Comparison of ENCODE assay signal across 26 mouse cellular contexts in genomic region chr1:59180003-59180402, GRCm38 (mm10). TPM values are rescaled to one million over a fixed set of nuclear protein-coding genes. Genes with fewer than 3 reads are reported as not detected.
DNase-seq lines count a peak whose midpoint lies in the region; TF ChIP-seq lines count a peak whose summit lies in the region.
"Had no signal": no experiment of that assay in that cellular context is flagged by ENCODE, and none has a peak within 500 bp of the region (broad histone marks: within the 10 kb centered on the region; RNA-seq: fewer than 3 reads in every experiment).

No protein-coding gene starts in this region.

- no peaks in the 10 kb centered on the region for H3K79me2 ChIP-seq in CH12.LX (replicated peaks; ENCODE audit: control insufficient read depth, extremely low read depth, insufficient read depth, poor library complexity, severe bottlenecking)

- TF ChIP-seq RAD21 in CH12.LX (IDR thresholded peaks at IDR 0.05; ENCODE audit: low read depth, low read length) = no peak

- peak; percentile 97 for TF ChIP-seq EP300 in CH12.LX (IDR thresholded peaks at IDR 0.05; ENCODE audit: low read length)

- dilution Hi-C loops in CH12.LX (cut with MboI; ENCODE audit: extremely low pct_ligation_motif_present, extremely low pct_unique_long_range_greater_than_20kb, low sequenced_read_pairs) = no loop called here

- no peak for TF ChIP-seq CTCF in CH12.LX (conservative IDR thresholded peaks at IDR 0.05 in 1 of 2, IDR thresholded peaks at IDR 0.05 in 1 of 2; ENCODE audit: low read depth in 2 of 2, low read length in 2 of 2)

- H3K27ac ChIP-seq in CH12.LX (ENCODE audit: insufficient read depth, low read depth) = peak overlapping the region; percentile 40; the same call in 1 of the 2 replicates
- H3K27ac ChIP-seq: embryonic facial prominence, embryonic 10.5 days; embryonic facial prominence, embryonic 13.5 days; forebrain, embryonic 12.5 days; forebrain, embryonic 15.5 days; hindbrain, embryonic 10.5 days; hindbrain, embryonic 13.5 days had no signal

- no peaks in the 10 kb centered on the region for H3K27me3 ChIP-seq in CH12.LX (replicated peaks)
- H3K27me3 ChIP-seq: embryonic facial prominence, embryonic 13.5 days; forebrain, embryonic 12.5 days; forebrain, embryonic 15.5 days; hindbrain, embryonic 13.5 days had no signal

- peaks cover 38 to 78% of the 10 kb centered on the region in 2 experiments for H3K36me3 ChIP-seq in CH12.LX (replicated peaks in 1 of 2; ENCODE audit: control insufficient read depth in 1 of 2, insufficient read depth in 1 of 2, low read length in 1 of 2)

- peak overlapping the region; percentile 57 for H3K4me2 ChIP-seq in CH12.LX (ENCODE audit: insufficient read depth, low read depth, poor library complexity, severe bottlenecking)
- H3K4me2 ChIP-seq: embryonic facial prominence, embryonic 13.5 days; forebrain, embryonic 12.5 days; forebrain, embryonic 15.5 days; heart, embryonic 11.5 days; hindbrain, embryonic 13.5 days had no signal

- H3K9ac ChIP-seq in CH12.LX (ENCODE audit: insufficient read depth, low read depth) = peak overlapping the region; percentile 15; the same call in 1 of the 2 replicates
- H3K9ac ChIP-seq: embryonic facial prominence, embryonic 13.5 days; forebrain, embryonic 12.5 days; forebrain, embryonic 15.5 days; hindbrain, embryonic 13.5 days had no signal

- in situ Hi-C loops in CH12.LX (cut with MboI; ENCODE audit: low pct_ligation_motif_present, low pct_unique_long_range_greater_than_20kb, low sequenced_read_pairs) = no loop called here

- H3K4me1 ChIP-seq in CH12.LX (ENCODE audit: control insufficient read depth in 1 of 2, insufficient read depth in 2 of 2) = peaks cover 14 to 60% of the 10 kb centered on the region in 2 experiments
- H3K4me1 ChIP-seq: embryonic facial prominence, embryonic 10.5 days; embryonic facial prominence, embryonic 13.5 days; forebrain, embryonic 12.5 days; forebrain, embryonic 15.5 days; hindbrain, embryonic 10.5 days; hindbrain, embryonic 13.5 days had no signal

- no peak overlapping the region for H3K4me3 ChIP-seq in CH12.LX (replicated peaks in 1 of 3; ENCODE audit: low read depth in 2 of 3, low read length in 2 of 3, poor library complexity in 1 of 3)
- H3K4me3 ChIP-seq: embryonic facial prominence, embryonic 10.5 days; embryonic facial prominence, embryonic 13.5 days; erythroblast, embryonic 14.5 days; forebrain, embryonic 12.5 days; forebrain, embryonic 15.5 days; hindbrain, embryonic 10.5 days; hindbrain, embryonic 13.5 days had no signal

- peak; percentile 80 for DNase-seq in heart, adult 11 months
- DNase-seq in heart, postnatal 4 days = no peak
- DNase-seq in CH12.LX (ENCODE audit: extremely low read depth) = peak; percentile 77
- peak; percentile 51 for DNase-seq in thymus, postnatal 14 days
- peak; percentile 42 for DNase-seq in thymus, postnatal 4 days
- no peak for DNase-seq in cerebellum, postnatal 10 days
- DNase-seq in adrenal gland, postnatal 4 days (ENCODE audit: low spot score in 2 of 2) = no peak
- DNase-seq: adrenal gland, postnatal 10 days; adrenal gland, postnatal 36 days; B cell, adult 2 months; cerebellum, adult 11 months; cerebellum, adult 2 months; cerebellum, adult 9-11 months; cerebellum, postnatal 36 days; embryo, embryonic 11 days; gastrocnemius, postnatal 10 days; gastrocnemius, postnatal 36 days had no signal

- H3K9me3 ChIP-seq in CH12.LX (replicated peaks; ENCODE audit: low read length) = no peaks in the 10 kb centered on the region
- H3K9me3 ChIP-seq: embryonic facial prominence, embryonic 10.5 days; forebrain, embryonic 12.5 days; forebrain, embryonic 15.5 days; hindbrain, embryonic 10.5 days; hindbrain, embryonic 13.5 days had no signal

- TF ChIP-seq POLR2A in CH12.LX (IDR thresholded peaks at IDR 0.05; ENCODE audit: low read depth, low read length) = no peak

TF ChIP-seq in CH12.LX, 34 proteins besides CTCF, POLR2A, EP300 and RAD21:
- TF ChIP-seq JUN (IDR thresholded peaks at IDR 0.05; ENCODE audit: insufficient read depth, low read depth, low read length) (peak; percentile 82), IRF4 (IDR thresholded peaks at IDR 0.05; ENCODE audit: low read depth, low read length) (peak; percentile 92), CHD1 (IDR thresholded peaks at IDR 0.05; ENCODE audit: low read depth, low read length) (peak; percentile 82; the same call in 1 of the 2 replicates), USF2 (conservative IDR thresholded peaks at IDR 0.05; ENCODE audit: low read depth, low read length) (no peak), TCF12 (IDR thresholded peaks at IDR 0.05; ENCODE audit: low read depth, low read length) (peak; percentile 67; the same call in 1 of the 2 replicates), ZKSCAN1 (IDR thresholded peaks at IDR 0.05; ENCODE audit: borderline replicate concordance, low read depth, low read length) (no peak), ZC3H11A (IDR thresholded peaks at IDR 0.05; ENCODE audit: low read depth, low read length) (no peak), SMC3 (IDR thresholded peaks at IDR 0.05; ENCODE audit: low read depth, low read length) (no peak), GABPA (IDR thresholded peaks at IDR 0.05; ENCODE audit: insufficient replicate concordance, low read depth, low read length) (no peak), TBP (conservative IDR thresholded peaks at IDR 0.05; ENCODE audit: low read depth, low read length) (no peak), ETS1 (conservative IDR thresholded peaks at IDR 0.05; ENCODE audit: low read depth, low read length) (peak; percentile 90), MAX (IDR thresholded peaks at IDR 0.05; ENCODE audit: low read length) (peak; percentile 61; the same call in 1 of the 2 replicates), ZNF384 (IDR thresholded peaks at IDR 0.05; ENCODE audit: low read depth, low read length) (no peak), E2F4 (IDR thresholded peaks at IDR 0.05; ENCODE audit: insufficient replicate concordance, low read depth, low read length) (no peak), MAZ (IDR thresholded peaks at IDR 0.05; ENCODE audit: low read depth, low read length) (0 out of 2 replicates have a peak, but pooled peaks have one; percentile 33), MAFK (IDR thresholded peaks at IDR 0.05; ENCODE audit: insufficient replicate concordance, low read length) (peak; percentile 93), MXI1 (IDR thresholded peaks at IDR 0.05; ENCODE audit: low read depth, low read length) (peak; percentile 66; the same call in 1 of the 2 replicates), SIN3A (IDR thresholded peaks at IDR 0.05; ENCODE audit: low read length) (peak; percentile 82), HCFC1 (IDR thresholded peaks at IDR 0.05; ENCODE audit: low read depth, low read length) (peak; percentile 41; the same call in 1 of the 2 replicates), CHD2 (IDR thresholded peaks at IDR 0.05; ENCODE audit: low read length) (peak; percentile 52; the same call in 1 of the 2 replicates), POLR2AphosphoS2 (IDR thresholded peaks at IDR 0.05; ENCODE audit: low read depth, low read length) (no peak), BHLHE40 (IDR thresholded peaks at IDR 0.05; ENCODE audit: low read depth, low read length) (peak; percentile 92), MYC (IDR thresholded peaks at IDR 0.05; ENCODE audit: low read depth, low read length) (peak; percentile 81), USF1 (IDR thresholded peaks at IDR 0.05; ENCODE audit: low read depth, low read length) (no peak), KAT2A (IDR thresholded peaks at IDR 0.05; ENCODE audit: insufficient replicate concordance, low read length) (no peak), RCOR1 (conservative IDR thresholded peaks at IDR 0.05; ENCODE audit: low read depth, low read length) (peak; percentile 90), PAX5 (IDR thresholded peaks at IDR 0.05; ENCODE audit: low read length) (no peak), ELF1 (IDR thresholded peaks at IDR 0.05; ENCODE audit: low read depth, low read length) (peak; percentile 48), NRF1 (IDR thresholded peaks at IDR 0.05; ENCODE audit: low read depth, low read length) (no peak), JUND (conservative IDR thresholded peaks at IDR 0.05; ENCODE audit: low read depth, low read length) (peak; percentile 78), NELFE (IDR thresholded peaks at IDR 0.05; ENCODE audit: low read depth, low read length) (no peak), UBTF (IDR thresholded peaks at IDR 0.05; ENCODE audit: low read depth, low read length) (no peak), MEF2A (IDR thresholded peaks at IDR 0.05; ENCODE audit: borderline replicate concordance, low read depth, low read length) (peak; percentile 77), ZMIZ1 (IDR thresholded peaks at IDR 0.05; ENCODE audit: low read depth, low read length) (no peak)

RNA-seq across cellular contexts. Expression of gene Mpp4, which starts 16.8 kb away (rescaled TPM):
- total RNA-seq in heart, postnatal 4 days (2021) = under 1 TPM; 0.16 to 0.17 TPM
- total RNA-seq in CH12.LX (2012; rRNA removed) = 1.1 and 1.7 TPM in 2 replicates
- total RNA-seq in CH12.LX (2014; rRNA removed) = 0.79 and 1.1 TPM in 2 replicates
- polyA plus RNA-seq in CH12.LX (2012; ENCODE audit: insufficient read length, low read depth) = 1.6 and 2.8 TPM in 2 replicates
- under 1 TPM; 0.14 to 0.39 TPM for total RNA-seq in adrenal gland, postnatal 4 days (2021)
- polyA plus RNA-seq: heart, postnatal 0 days had no signal

RNA-seq across cellular contexts. Expression of gene Als2, which starts 57.0 kb away (rescaled TPM):
- total RNA-seq in heart, postnatal 4 days (2021) = 10 to 100 TPM; 12.8 to 13.5 TPM
- total RNA-seq in CH12.LX (2012; rRNA removed) (13.4 and 16.5 TPM in 2 replicates), CH12.LX (2014; rRNA removed) (25.0 and 27.5 TPM in 2 replicates)
- 41.0 and 42.6 TPM in 2 replicates for polyA plus RNA-seq in CH12.LX (2012; ENCODE audit: insufficient read length, low read depth)
- 10 to 100 TPM; 15.2 to 16.9 TPM for total RNA-seq in adrenal gland, postnatal 4 days (2021)

RNA-seq across cellular contexts. Expression of gene Tmem237, which starts 59.8 kb away (rescaled TPM):
- 1 to 10 TPM; 5.2 to 7.3 TPM for total RNA-seq in heart, postnatal 4 days (2021)
- total RNA-seq in CH12.LX (2012; rRNA removed) (4.0 and 4.4 TPM in 2 replicates), CH12.LX (2014; rRNA removed) (8.5 and 10.3 TPM in 2 replicates)
- polyA plus RNA-seq in CH12.LX (2012; ENCODE audit: insufficient read length, low read depth) = 6.0 and 8.2 TPM in 2 replicates
- total RNA-seq in adrenal gland, postnatal 4 days (2021) = 10 to 100 TPM; 20.7 to 22.3 TPM

Comparison
In these comparisons a context has a peak if more than half of its experiments do, and no peak if none do; other contexts are left out.
1. DNase-seq: peak in heart, adult 11 months (single experiment), CH12.LX (single experiment), thymus, postnatal 14 days (single experiment) and thymus, postnatal 4 days (single experiment); none in heart, postnatal 4 days (single experiment), cerebellum, postnatal 10 days (0 of 2) and adrenal gland, postnatal 4 days (0 of 2).